Mouse (Mus musculus) urinary bladder, postnatal 14 days (tissue): ENCODE data around the gene Eif3l.

Experiments
- DNase-seq: peaks from one replicate; pipeline ENCODE4 v3.0.0; 2021; ENCODE audit warnings: low spot score

Eif3l gene

GRCm38 (mm10) chr15:79093083-79093839 is 18.3 kb downstream of the Eif3l start:
- DNase-seq: peak; percentile 61

- DNase-seq: no peak
These were observed 20.5 kb downstream of the Eif3l start for GRCm38 (mm10) chr15:79095483-79095882.

GRCm38 (mm10) chr15:79096556-79096955 is 21.6 kb downstream of the Eif3l start:
- DNase-seq: peak; percentile 46

- peak; percentile 35 for DNase-seq
These were observed 22.2 kb downstream of the Eif3l start for GRCm38 (mm10) chr15:79097135-79097534.

GRCm38 (mm10) chr15:79097611-79098025 is 22.6 kb downstream of the Eif3l start:
- DNase-seq: peak; percentile 85

- no peak for DNase-seq
These were observed 23.2 kb downstream of the Eif3l start for GRCm38 (mm10) chr15:79098220-79098619.

GRCm38 (mm10) chr15:79098868-79099267 is 23.9 kb downstream of the Eif3l start:
- DNase-seq: peak; percentile 29

- DNase-seq: no peak
These were observed 24.5 kb downstream of the Eif3l start for GRCm38 (mm10) chr15:79099456-79099855.

- DNase-seq: no peak
These were observed 25.4 kb downstream of the Eif3l start for GRCm38 (mm10) chr15:79100391-79100790.

- DNase-seq: no peak
These were observed 26.6 kb downstream of the Eif3l start for GRCm38 (mm10) chr15:79101531-79101930.

GRCm38 (mm10) chr15:79103264-79103663 is 28.3 kb downstream of the Eif3l start:
- no peak for DNase-seq

GRCm38 (mm10) chr15:79105804-79106203 is 30.8 kb downstream of the Eif3l start:
- no peak for DNase-seq

GRCm38 (mm10) chr15:79107966-79108365 is 33.0 kb downstream of the Eif3l start:
- DNase-seq: no peak

- peak; percentile 88 for DNase-seq
These were observed 33.7 kb downstream of the Eif3l start, which contains the start of gene Micall1 for GRCm38 (mm10) chr15:79108421-79109320. Gene Micall1 (plus strand): TSS chr15:79108898.

GRCm38 (mm10) chr15:79109321-79109934 is 34.4 kb downstream of the Eif3l start:
- DNase-seq: no peak

GRCm38 (mm10) chr15:79110031-79110430 is 35.1 kb downstream of the Eif3l start:
- DNase-seq: no peak

- DNase-seq: no peak
These were observed 35.5 kb downstream of the Eif3l start for GRCm38 (mm10) chr15:79110528-79110927.

- DNase-seq: no peak
These were observed 36.8 kb downstream of the Eif3l start for GRCm38 (mm10) chr15:79111774-79112173.

GRCm38 (mm10) chr15:79115276-79115675 is 40.3 kb downstream of the Eif3l start:
- no peak for DNase-seq

GRCm38 (mm10) chr15:79119491-79119890 is 44.5 kb downstream of the Eif3l start:
- no peak for DNase-seq

- no peak for DNase-seq
These were observed 47.1 kb downstream of the Eif3l start for GRCm38 (mm10) chr15:79122119-79122518.

GRCm38 (mm10) chr15:79122546-79122945 is 47.6 kb downstream of the Eif3l start:
- no peak for DNase-seq
